Mouse (Mus musculus): ENCODE measurements around the gene Sbk3. TPM values are rescaled to one million over a fixed set of nuclear protein-coding genes. Genes with fewer than 3 reads are reported as not detected.

Gene Sbk3
- total RNA-seq, 2 experiments from 2014 or later, result not detected

DNA sequence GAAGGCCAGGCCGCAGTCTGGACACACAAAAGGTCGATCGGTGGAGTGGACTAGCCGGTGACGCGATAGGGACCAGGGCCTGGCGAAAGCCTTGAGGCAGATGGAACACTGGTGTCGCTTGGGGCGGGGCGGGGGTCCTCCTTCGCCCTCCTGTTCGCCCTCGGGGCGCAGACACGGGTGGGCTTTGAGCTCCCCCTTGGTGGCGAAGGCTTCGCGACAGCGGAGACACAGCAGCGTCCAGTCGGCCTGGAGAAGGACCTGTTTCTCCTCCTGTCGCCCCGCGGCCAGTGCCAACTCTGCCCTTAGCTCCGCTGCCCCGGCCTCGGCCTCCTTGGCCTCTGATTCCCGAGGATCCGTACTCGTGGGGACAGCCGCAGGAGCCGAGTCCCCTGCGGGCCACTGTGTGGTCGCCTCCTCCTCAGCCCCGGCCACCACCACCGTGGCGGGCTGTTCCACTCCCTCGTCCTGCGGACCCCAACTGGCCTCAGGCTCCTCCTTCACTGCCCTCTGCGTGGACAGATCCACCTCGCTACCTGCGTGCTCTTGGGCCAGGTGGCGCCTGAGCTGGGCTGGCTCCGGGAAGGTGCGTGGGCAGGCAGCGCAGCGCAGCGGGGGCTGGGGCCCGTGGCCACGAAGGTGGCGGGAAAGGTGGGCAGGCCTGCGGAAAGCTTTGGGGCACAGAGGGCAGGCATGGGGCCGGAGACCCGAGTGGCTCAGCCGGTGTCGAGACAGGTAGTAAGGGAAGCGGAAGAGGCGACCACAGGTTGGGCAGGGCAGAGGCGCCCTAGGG, 23.2 kb upstream of the Sbk3 start:
- ATAC-seq (replicated peaks; ENCODE audit: poor library complexity), result no peak

DNA sequence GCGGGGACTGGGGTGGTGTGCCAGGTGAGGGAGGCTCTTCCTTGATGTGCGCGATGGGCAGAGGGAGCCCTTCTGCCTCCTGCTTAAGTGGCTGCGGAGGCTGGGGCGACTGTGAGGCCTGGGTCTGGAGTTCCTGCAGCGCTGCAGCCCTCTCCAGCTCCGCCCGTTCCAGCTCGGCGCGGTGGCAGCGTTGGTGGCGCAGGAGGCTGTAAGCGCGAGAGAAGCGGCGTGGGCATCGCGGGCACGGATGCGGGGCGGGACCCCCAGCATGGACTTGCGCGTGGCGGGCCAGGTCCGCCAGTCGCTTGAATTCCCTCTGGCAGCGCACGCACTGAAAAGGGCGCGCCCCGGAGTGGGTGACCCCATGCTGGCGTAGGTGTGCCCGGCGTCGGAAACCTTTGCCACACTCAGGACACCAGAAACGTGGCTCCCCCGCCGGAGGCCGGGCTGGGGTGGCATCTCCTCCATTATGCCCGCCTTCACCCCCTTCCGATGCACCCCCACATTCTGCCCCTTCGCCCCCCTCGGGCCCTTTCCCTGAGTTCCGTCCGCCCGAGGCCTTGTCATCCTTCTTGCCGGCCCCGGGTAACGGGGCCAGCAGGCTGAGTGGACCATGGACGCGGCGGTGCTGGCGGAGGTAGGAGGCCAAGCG, 22.5 kb upstream of the Sbk3 start:
- ATAC-seq (replicated peaks; ENCODE audit: poor library complexity), result no peak

DNA sequence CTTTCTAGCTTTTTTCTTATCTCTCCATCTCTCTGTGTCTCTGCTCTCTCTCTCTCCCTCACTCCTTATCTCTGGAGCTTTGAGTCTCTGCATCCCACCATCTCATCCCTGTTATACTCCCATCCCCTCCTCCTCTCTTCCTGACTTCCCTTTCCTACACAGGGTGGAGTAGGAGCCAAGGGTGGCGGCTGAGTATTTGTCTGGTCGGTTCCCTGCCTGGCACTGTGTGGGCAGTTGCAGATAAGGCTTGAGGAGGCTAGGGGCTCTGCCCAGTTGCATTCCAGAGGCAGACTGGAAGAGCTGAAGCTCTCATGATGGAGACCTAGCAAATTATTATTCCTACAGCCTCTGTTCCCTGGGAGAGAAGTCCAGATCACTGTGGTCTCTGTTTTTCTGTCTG, 17.3 kb upstream of the Sbk3 start:
- no peak for ATAC-seq (replicated peaks; ENCODE audit: poor library complexity)

DNA sequence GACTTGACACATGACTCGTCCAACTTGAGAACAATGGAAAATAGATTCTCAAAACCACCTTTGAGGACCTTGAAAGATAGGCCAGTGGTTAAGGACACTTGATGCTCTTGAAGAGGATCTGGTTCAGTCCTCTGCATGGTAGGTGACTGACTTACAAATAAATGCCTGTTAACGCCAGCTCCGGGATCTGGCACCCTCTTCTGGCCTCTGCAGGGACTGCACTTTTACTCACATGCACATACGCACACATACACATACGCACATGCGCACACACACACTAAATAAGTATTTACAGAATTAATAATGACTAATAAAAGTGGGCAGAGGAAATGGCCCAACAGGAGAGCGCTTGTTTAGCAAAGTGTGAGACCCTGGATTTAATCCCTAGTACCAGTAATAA, 5.9 kb upstream of the Sbk3 start:
- no peak for ATAC-seq (replicated peaks; ENCODE audit: poor library complexity)

DNA sequence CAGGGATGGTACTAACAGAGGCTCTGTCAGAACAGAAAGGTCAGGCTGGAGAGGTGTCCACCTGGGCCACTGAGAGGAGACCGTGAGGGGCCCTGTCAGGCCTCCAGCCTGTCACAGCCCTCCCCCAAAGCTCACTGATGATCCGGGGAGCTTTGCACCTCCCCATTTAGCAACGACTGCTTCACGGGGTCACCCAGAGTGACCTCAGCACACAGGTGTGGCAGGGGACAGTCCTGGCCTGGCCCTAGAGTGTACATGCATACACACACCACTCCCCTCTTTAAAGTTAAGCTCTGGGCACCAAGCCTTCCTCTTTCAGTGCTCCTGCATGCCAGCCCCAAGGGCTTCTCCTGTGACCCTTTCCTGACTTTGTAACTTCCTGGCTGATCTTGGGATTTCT, 4.5 kb upstream of the Sbk3 start:
- ATAC-seq (replicated peaks; ENCODE audit: poor library complexity), result no peak

DNA sequence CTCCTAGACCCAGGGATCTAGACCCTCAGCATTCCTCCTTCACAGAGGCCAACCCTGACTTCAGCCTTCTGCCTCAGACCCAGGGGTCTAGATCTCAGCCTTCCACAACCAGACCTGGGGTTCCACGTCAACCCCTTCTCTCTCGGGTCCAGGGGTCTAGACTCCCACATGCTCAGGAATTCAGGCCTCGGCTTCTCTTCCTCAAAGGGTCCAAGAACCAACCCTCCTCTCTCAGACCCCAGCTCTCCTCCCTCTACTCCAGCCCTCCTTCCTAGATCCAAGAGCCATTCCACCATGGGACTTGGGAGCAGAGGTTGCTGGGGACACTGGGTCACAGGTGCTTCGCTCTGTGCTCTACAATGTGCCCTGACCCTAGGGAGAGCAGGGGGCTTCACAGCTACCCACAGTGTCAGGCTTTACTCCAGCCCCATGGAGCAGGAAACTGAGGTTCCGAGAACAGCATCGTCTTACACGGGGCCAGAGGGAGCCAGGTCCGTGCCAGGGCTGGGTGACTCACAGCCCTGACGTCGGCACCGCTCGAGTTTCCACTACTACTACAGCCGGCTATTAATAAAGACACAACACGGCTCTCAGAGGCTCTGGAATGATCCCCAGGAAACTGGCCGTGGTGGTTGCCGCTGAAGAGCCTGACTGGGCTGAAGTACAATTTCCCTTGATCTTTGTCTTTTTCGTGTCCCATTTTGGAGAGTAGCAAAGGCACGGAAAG, 1.5 kb upstream of the Sbk3 start:
- ATAC-seq (replicated peaks; ENCODE audit: poor library complexity), result no peak

DNA sequence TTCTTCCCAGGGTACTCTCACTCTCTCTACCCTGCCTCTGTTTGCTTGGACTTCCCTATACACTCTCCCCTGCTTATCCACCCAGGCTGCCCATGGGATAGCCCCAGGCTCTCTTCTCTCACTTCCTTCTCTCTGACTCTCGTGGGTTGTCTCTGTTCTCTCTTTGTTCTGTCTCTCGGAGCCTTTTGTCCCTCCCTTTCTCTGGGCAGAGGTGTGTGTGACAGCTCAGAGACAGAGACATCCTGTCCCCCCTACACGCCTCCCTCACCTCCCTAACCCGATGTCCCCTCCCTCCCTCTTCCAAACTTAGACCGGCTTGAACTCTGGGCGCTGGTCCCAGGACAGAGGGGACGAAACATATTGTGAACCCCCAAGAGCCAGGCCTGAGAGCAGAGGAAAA, 742 bp upstream of the Sbk3 start:
- ATAC-seq (replicated peaks; ENCODE audit: poor library complexity), result peak; percentile 45; the same call in 1 of the 2 replicates

DNA sequence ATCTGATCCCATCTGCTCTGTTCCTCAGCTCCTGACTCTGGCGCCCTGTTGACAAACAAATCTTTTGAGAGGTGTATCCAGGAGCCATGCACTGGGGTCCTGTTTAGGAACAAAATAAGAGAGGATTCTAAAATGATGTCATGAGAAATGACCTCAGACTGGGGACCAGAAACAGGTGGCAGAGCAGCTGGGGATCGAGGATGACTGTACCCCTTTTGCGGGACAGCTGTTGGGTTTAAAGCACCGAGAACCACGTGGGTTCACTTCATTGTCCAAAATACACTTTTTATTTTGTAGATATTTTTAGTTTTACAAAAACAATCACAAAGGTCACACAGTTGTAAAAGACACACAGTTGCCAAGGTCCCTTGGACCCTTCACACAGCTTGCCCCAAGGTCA, 6.0 kb downstream of the Sbk3 start:
- ATAC-seq (replicated peaks; ENCODE audit: poor library complexity), result no peak

DNA sequence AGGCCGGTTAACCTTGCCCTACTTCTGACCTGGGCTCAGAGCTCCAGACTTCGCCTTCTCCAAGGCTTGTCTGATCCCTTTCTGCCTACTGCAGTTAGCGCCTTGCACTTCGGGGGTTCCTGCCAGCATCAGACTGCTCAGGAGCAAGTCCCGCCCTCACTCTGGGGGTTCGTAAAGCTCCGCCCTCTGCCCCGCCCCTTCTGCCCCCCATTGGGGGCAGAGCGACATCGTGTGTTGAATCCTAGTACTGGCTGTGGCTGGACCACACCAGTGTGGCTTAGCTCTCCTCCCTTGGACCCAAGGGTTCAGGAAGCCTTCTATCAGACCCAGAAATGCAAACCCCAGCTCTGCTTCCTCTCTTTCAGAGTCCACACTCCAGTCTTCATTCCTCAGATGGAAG, 6.7 kb downstream of the Sbk3 start, which contains the start of gene Sbk2:
Gene Sbk2 (minus strand): TSS at position 135 of the 400 bp plus-strand sequence.
- ATAC-seq (replicated peaks; ENCODE audit: poor library complexity), result peak; percentile 99

DNA sequence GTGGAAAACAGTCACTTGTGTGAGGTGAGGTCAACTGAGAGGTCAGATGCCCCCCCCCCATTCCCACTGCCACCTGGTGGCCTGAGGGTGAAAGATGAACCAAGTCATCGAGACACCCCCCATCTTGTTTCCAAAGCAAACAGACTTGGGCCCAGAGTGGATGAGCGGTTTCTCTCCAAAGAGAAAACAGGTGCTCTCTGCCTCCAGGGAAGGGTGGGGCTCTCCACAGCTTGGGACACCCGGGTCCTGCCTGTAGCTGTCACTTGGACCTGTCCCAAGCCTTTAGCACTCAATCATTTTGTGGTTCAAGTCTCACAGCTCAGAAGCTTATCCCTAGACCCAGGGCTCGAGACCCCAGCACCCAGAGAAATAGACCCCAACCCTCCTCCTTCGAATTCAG, 7.4 kb downstream of the Sbk3 start:
- no peak for ATAC-seq (replicated peaks; ENCODE audit: poor library complexity)

DNA sequence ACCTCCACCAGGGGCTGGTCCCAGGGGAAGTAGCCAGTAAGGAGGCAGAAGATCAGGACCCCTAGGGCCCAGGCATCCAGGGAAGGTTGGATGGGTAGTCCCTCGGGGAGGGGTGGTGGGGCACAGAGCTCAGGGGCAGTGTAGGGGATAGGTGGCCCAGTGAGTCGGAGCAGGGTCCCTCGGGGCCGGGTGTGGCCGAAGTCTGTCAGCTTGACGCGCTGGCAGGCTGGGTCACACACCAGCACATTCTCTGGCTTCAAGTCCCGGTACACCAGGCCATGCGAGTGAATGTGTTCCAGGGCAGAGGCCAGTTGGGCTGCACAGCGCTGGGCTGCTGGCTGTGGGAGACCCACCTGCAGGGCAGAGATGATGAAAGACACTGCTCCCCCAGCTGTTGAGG, 13.6 kb downstream of the Sbk3 start:
- ATAC-seq (replicated peaks; ENCODE audit: poor library complexity), result no peak

DNA sequence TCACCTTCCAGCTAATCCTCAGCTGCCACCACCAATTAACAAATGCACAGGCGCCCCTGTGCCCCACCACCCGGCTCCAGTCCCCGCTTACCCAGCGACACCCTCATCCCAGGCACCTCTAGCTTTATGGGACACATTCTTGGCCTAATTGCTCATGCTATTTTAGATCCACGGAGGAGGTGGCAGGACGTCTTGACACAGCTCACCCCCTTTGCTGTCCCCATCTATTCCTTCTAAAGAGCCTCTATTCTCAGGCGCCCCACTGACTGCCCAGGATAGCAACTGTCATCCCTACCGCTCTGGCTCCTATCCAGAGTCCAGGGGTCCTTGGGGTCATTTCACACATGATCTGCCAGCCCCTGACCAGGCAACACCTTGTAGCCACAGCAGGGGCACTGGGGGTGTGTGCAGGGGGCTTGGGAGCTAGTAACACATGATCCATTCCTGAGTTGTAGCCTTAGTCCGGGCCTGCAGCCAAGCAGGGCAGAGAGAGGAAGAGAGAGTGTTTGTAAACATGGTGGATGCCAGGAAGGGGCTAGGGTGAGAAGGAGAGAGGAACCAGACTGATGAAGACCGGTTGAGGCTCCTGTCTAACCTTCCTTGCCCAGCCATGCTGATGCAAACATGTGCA, 17.0 kb downstream of the Sbk3 start:
- ATAC-seq (replicated peaks; ENCODE audit: poor library complexity), result no peak

DNA sequence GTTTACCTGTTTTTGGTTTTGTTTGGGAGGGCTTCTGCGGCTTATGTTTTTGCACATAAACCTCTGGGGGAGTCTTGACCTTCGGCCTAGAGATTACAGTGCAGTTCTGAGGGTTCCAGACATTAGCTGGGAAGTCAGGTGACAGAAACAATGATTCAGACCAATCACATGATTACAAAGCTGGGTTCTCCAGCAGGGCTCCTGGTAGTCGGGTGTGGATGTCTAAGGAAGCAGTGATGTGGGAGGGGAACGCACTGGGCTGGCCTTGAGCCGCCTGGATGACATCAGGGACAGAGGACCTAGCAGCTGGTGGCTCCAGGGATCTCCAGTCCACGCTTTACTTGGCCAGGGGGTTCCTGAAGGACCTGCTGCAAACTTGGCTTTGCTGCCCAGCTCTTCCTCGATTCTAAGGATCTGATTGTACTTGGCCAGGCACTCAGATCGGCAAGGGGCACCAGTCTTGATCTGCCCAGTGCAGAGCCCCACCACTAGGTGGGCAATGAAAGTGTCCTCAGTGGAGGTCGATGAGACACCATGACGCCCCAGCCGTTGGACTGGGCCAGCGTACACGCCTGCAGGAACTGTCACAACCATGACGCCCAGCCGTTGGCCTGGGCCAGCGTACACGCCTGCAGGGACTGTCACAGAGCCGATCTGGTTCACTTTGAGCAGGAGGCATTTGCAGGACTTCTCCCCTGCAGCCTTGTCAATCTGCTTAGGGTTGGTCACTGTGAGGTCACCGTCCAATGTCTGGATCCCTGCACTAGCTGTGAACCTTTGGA, 20.2 kb downstream of the Sbk3 start:
- ATAC-seq (replicated peaks; ENCODE audit: poor library complexity), result no peak

DNA sequence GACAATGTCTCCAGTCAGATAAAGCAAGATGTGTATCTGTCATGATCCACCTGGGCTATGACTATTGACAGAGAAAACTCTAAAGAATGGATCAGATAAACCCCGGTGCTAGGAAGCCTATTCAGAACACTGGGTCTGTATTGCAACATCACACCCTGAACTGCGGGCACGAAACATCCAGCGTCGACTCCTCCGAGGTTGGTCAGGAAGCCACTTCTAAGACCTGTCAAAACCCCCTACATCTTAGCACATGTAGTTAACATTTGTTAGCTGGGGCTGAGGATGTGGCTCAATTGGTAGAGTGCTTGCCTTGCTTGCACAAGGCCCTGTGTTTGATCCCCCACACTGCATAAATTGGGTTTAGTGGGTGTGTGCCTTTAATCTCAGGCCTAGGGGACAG, 22.6 kb downstream of the Sbk3 start:
- ATAC-seq (replicated peaks; ENCODE audit: poor library complexity), result peak; percentile 36

DNA sequence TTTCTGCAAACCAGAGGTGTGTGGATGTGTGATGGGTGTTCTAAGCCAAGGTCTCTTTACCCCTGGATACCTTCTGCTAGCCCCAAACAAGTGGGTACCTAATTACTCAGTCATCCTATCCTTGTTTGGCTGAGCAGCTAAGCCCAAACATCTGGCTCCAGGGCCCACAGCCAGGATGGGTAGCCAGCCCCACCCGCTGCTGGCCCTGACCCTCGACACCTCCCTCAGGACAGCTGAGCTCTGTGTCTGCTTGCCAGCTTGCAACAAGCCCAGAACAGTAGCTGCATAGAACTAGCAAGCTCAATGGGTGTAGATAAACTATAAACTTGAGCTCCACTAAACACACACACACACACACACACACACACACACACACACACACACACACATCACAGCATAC, 23.1 kb downstream of the Sbk3 start:
- ATAC-seq (replicated peaks; ENCODE audit: poor library complexity), result no peak

DNA sequence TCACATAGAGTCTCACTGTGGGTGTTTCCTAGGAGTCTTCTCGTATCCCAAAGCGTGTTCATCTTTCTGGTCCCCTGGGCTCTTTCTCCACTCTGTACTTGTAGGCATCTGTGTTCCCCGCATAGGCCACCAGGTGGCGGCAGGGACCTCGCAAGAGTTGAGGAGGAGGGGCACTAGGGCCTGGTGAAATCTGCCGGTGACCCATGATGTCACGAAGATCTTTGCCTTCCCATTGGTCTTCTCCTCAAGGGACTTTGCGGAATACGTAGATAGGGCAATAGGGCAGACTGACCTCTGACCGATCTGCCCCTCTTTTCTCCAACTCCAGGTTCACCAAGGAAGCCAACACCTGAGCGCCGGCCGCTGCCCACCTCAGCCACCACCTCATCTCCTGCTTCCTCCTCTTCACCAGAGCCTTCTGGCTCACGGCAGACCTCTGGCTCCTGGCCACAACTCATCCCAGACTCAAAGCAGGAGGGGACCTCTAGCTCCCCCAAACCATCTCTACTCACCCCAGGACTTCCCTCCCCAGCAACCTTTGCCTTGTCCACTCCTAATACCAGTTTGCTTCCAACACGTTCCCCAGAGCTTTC, 27.6 kb downstream of the Sbk3 start:
- peak; percentile 93 for ATAC-seq (replicated peaks; ENCODE audit: poor library complexity)

DNA sequence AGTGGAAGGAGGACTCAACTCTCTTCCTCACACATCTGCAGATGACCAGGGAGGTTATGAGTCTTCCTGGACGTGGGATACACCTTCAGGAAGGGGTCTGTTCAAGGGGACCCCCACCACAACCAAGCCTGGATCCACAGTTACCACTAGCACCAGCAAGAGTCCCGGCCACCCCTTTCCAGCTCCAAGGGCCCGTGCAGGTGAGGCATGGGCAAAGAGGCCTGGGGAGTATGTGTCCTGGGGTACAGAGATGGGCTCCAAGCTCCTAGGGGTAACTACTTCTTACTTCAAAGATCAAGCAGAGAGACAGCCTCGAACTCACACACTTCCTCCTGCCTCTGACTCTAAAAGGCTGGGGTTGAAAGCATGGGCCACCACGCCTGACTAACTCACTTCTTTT, 28.3 kb downstream of the Sbk3 start:
- no peak for ATAC-seq (replicated peaks; ENCODE audit: poor library complexity)

DNA sequence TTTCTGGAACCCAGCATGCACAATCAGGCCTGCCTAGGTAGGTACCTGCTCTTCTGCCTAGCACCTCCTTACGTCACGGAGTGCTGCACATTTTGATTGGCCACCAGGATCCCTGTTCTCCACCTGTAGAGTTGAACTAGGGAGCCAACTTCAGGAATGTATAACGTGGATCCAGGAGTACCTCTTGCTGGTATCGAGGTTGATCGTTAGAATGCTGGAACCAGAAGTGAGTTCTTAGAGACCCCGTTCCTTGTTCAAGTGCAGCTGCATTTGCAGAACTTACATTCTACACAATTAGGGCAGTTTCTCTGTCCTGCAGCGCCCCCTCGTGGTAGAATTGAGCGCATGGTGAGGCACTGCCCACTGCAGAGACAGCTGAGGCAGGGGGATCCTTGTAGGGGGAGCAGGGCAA, 30.9 kb downstream of the Sbk3 start:
- ATAC-seq (replicated peaks; ENCODE audit: poor library complexity), result peak; percentile 59

DNA sequence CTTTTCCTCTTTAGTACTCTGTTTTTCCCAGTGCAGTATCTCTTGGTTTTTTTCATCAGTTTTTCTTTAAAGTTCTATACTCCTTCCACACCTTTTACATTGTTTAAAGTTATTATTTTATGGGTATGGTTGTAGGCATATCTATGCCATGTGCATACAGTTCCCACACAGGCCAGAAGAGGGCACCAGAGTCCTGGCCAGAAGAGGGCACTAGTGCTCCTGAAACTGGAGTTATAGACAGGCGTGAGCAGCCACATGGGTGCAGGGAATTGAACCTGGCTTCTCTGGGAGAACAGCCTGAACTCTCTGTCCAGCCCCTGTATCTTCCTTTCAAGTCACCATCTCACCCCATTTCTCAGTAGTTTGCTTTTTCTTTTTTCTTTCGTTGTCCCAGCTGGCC, 32.5 kb downstream of the Sbk3 start:
- ATAC-seq (replicated peaks; ENCODE audit: poor library complexity), result peak; percentile 75

DNA sequence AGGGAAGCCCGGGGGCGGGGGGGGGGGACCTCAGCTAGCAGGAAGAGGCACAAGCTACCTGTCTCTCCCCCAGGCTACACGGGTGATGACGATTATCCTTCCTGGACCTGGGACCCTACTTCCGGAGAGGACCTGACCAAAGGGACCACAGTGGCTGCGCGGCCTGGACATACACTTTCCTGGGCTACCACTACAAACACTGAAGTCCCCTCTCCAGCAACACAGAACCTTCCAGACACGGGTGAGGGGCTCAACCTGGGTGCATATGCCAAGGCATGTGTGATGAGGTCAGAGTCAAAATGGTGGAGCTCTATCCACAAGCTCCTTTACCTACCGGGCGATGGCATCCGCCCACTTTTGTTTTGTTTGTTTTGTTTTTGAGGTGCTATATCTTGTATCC, 33.6 kb downstream of the Sbk3 start:
- ATAC-seq (replicated peaks; ENCODE audit: poor library complexity), result no peak
